Mouse (Mus musculus) hematopoietic stem cell, adult 5-6 weeks (primary cell): Measurements from ENCODE around the gene Topbp1. TPM values are rescaled to one million over a fixed set of nuclear protein-coding genes. Genes with fewer than 3 reads are reported as not detected.

Experiments used
- ATAC-seq, 2 experiments: fragments of 125-278 bp in 1 of 2; replicated peaks in 1 of 2; 2 replicates each; pipeline ENCODE4 v1.8.0; 2016 to 2017; ENCODE audit warnings: inconsistent platforms in 2 of 2, mild to moderate bottlenecking in 2 of 2, moderate number of reproducible peaks in 2 of 2, low read depth in 1 of 2, moderate TSS enrichment in 1 of 2; ENCODE audit not compliant: low FRiP score in 2 of 2, poor library complexity in 2 of 2, severe bottlenecking in 2 of 2, insufficient read depth in 1 of 2, low TSS enrichment in 1 of 2
- total RNA-seq: library from RNA; stranded (forward); fragments of 172-1452, 232-1000 nt; gene quantifications from 2 replicates; pipeline ENCODE4 v1.2.3, GENCODE M21; 2017

The Topbp1 gene
- total RNA-seq, 1 experiment from 2014 or later = 235 TPM

GRCm38 (mm10) chr9:103376346-103377320 lies 71.6 kb downstream of the Topbp1 start:
- ATAC-seq = no peak

GRCm38 (mm10) chr9:103378686-103379085 lies 73.7 kb downstream of the Topbp1 start:
- no peak for ATAC-seq

- ATAC-seq = no peak
Measured at GRCm38 (mm10) chr9:103379199-103379598, 74.2 kb downstream of the Topbp1 start.

- ATAC-seq = no peak
Measured at GRCm38 (mm10) chr9:103380566-103380965, 75.6 kb downstream of the Topbp1 start.

GRCm38 (mm10) chr9:103382989-103383388 lies 78.0 kb downstream of the Topbp1 start:
- ATAC-seq = 0 out of 4 replicates have a peak, but pooled peaks of 1 of the 2 experiments have one; percentile 37

GRCm38 (mm10) chr9:103383576-103383975 lies 78.6 kb downstream of the Topbp1 start:
- no peak for ATAC-seq

DNA sequence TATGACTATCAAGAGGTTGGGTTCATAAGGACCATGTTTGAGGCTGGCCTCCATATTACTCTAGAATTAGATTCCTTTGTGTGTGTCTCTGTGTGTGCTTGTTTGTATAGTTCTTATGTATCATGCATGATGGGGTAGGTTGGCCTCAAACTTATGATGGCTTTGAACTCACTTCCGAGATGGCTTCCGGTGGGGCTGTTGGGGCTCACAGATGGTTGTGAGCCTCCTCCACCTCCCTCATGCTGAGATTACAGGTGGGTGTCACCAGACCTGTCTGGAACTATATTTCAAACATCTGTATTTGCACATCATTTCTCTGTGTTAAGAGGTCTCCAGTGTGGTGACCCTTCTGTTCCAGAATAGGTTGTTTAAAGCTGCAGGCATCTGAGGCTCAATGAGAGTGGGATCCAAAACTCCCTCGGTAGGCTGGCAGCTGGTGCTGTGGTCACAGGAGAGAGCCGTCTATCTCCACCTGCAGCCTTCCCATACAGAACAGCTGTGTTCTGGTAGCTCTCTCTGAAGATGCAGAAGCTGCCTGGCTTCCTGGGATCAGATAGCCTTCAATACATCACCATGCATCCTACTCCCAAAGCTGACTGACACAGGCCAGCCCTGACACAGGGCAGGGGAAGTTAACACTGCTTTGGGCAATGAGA lies 79.3 kb downstream of the Topbp1 start:
- ATAC-seq = no peak

DNA sequence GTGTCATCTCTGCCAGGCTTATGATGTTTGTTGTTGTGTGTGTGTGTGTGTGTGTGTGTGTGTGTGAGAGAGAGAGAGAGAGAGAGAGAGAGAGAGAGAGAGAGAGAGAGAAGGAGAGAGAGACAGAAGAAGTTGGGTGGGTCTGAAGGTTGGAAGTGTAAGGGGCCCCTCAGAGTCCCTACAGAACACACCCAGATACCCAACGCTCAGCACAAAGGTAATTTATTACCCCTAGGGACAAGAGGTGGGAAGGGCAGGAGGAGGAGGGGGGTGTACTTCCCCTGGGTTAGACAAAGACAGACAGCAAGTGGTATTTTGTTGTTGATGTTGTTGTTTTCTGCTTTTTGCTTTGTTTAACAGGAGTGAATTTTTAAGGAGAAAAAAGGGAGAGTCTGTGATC lies 80.6 kb downstream of the Topbp1 start:
- no peak for ATAC-seq

DNA sequence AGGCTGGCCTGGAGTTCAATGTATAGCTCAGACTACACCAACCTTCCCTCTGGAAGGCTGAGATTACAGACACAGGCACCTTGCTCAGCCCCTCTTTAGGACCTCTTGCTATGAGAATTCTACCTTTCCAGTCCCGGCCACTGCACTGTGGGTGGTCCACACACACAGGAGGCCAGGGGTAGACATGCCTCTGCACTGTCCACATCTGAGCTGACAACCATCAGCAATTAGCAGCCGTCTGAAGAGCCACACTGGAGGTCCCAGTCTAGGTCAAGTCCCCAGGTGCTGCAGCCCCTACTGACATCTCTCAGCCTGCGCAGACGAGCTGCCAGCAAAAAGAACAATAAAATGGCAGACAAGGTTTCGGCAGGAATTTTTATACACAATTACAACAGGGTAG lies 81.6 kb downstream of the Topbp1 start:
- ATAC-seq = no peak

GRCm38 (mm10) chr9:103387011-103387653 lies 82.1 kb downstream of the Topbp1 start:
- no peak for ATAC-seq

- no peak for ATAC-seq
Measured at GRCm38 (mm10) chr9:103389261-103389660, 84.2 kb downstream of the Topbp1 start.

- ATAC-seq = peak in 1 of 2 experiments; percentile 48; a peak in 1 of 4 replicates
Measured at GRCm38 (mm10) chr9:103391796-103392372, 86.9 kb downstream of the Topbp1 start.

DNA sequence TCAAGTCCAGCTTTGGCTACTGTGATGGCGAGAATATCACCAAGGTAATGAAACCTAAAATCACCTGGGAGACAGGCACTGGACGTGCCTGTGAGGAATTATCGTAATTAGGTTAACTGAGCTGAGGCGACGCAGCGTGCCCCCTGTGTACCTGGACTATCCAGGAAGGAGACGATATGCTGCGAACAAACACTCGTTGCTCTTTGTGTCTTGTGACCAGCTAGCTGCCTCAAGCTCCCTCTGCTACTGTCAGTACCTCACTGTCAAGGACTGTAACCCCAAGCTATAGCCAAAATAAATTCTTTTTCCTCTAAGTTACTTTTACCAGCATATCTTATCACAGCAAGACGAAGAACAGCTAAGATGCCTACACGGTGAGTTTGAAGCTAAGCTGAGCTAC lies 88.2 kb downstream of the Topbp1 start:
- ATAC-seq = no peak

DNA sequence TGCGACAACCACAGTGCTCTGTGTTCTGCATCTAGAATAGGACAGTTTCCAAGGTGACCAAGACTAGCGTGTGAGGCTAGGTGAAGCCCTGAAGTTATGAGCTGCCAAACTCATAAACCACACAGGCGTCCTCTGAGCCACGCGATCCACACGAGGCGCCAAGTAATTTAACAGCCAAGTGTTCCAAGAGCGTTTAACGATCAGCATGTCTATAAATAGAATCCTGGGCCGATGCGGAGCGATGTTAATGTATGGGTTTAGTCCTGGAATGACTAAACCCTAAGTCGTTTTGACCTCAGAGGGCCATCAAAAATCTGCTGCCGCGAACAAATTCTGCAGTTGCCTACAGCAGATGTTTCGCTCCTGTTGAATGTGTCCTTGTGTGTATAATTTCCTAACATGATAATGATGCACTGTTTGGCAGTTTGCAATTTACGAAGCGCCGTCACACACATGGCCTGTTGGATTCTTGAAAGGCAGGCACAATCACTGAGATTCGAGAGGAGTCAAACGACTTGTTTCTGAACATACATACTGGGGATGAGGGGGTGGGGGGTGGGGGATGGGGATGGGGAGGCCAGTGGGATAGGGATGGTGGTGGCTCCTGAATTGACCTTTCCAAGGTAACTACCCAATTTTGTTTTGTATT lies 93.6 kb downstream of the Topbp1 start:
- no peak for ATAC-seq
